ENCODE assay signal across 18 mouse cellular contexts in the genomic region with DNA sequence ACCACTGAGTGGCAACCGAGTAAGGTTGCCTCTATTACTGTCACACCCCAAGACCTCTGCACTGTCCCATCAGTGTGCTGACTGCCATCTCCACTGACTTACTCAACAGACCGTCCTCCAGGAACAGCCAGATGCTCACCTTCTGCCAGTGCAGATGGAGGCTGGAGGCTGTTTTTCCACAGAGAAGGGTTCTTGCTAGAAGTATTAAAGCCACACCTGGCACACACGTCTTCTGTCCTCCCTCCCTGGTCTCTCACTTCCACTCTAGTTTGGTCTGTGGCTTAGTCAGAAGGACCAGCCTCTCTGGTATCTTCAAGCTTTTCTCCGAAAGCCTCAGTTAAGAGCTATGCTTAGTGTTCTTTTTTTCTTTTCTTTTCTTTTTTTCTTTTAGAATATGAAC.
DNase-seq lines count a peak whose midpoint lies in the region; ATAC-seq and TF ChIP-seq lines count a peak whose summit lies in the region.
"Had no signal": no experiment of that assay in that cellular context is flagged by ENCODE, and none has a peak within 500 bp of the region (broad histone marks: within the 10 kb centered on the region; RNA-seq: fewer than 3 reads in every experiment).

No protein-coding gene starts in this region.

- H3K9me3 ChIP-seq in heart, embryonic 12.5 days (replicated peaks): peaks cover 21% of the 10 kb centered on the region
- peaks cover 8% of the 10 kb centered on the region for H3K9me3 ChIP-seq in heart, embryonic 16.5 days (replicated peaks; ENCODE audit: control insufficient read depth, low read length)
- H3K9me3 ChIP-seq in CH12.LX (replicated peaks; ENCODE audit: low read length): peaks cover 17% of the 10 kb centered on the region
- H3K9me3 ChIP-seq: embryonic facial prominence, embryonic 15.5 days; forebrain, embryonic 15.5 days had no signal

- dilution Hi-C loops in CH12.LX (cut with MboI; ENCODE audit: extremely low pct_ligation_motif_present, extremely low pct_unique_long_range_greater_than_20kb, low sequenced_read_pairs): no loop called here

- 54% methylated on average over 4 of the region's 4 CpGs for WGBS in heart, embryonic 12.5 days
- 39% methylated on average over 4 of the region's 4 CpGs for WGBS in heart, embryonic 16.5 days
- WGBS in bone marrow, adult 2 months: 47% methylated on average over 4 of the region's 4 CpGs

- ATAC-seq in heart, embryonic 12.5 days (ENCODE audit: insufficient number of reproducible peaks, low FRiP score): no peak
- ATAC-seq in heart, embryonic 16.5 days (replicated peaks; ENCODE audit: extremely low read depth, insufficient read depth, low FRiP score): no peak
- ATAC-seq: forebrain, embryonic 15.5 days; hindbrain, postnatal 0 days had no signal

- DNase-seq in heart, adult 9 months (ENCODE audit: low spot score in 2 of 2): no peak
- no peak for DNase-seq in heart, adult 11 months
- DNase-seq in CH12.LX (ENCODE audit: extremely low read depth): peak; percentile 50
- DNase-seq in spleen, postnatal 36 days (ENCODE audit: low spot score in 2 of 2): no peak
- DNase-seq: adrenal gland, adult 8-10 months; cerebellum, adult 11-12 months; cerebellum, adult 9-11 months; cerebellum, postnatal 36 days; gastrocnemius, postnatal 10 days; kidney, adult 11 months; kidney, adult 9 months had no signal

- TF ChIP-seq RAD21 in CH12.LX (IDR thresholded peaks at IDR 0.05; ENCODE audit: low read depth, low read length): no peak

- no peaks in the 10 kb centered on the region for H3K79me2 ChIP-seq in CH12.LX (replicated peaks; ENCODE audit: control insufficient read depth, extremely low read depth, insufficient read depth, poor library complexity, severe bottlenecking)

- peak; percentile 58; the same call in 1 of the 2 replicates for TF ChIP-seq EP300 in CH12.LX (IDR thresholded peaks at IDR 0.05; ENCODE audit: low read length)

- in situ Hi-C loops in CH12.LX (cut with MboI; ENCODE audit: low pct_ligation_motif_present, low pct_unique_long_range_greater_than_20kb, low sequenced_read_pairs): loop anchor here (5.0 to 10.0 kb wide), 2 partner anchors 53 to 315 kb away; no protein-coding TSS in a partner anchor

- H3K4me1 ChIP-seq in heart, embryonic 12.5 days (replicated peaks): peaks cover 28% of the 10 kb centered on the region
- peaks cover 28% of the 10 kb centered on the region for H3K4me1 ChIP-seq in heart, embryonic 16.5 days (ENCODE audit: control insufficient read depth, insufficient read depth, low read length)
- peaks cover 3 to 33% of the 10 kb centered on the region in 2 experiments; a peak in 3 of 4 replicates for H3K4me1 ChIP-seq in CH12.LX (ENCODE audit: control insufficient read depth in 1 of 2, insufficient read depth in 2 of 2)
- H3K4me1 ChIP-seq in bone marrow, adult 2 months (ENCODE audit: control insufficient read depth, insufficient read depth, low read length): peaks cover 7% of the 10 kb centered on the region
- H3K4me1 ChIP-seq: hindbrain, embryonic 13.5 days had no signal

- no peak overlapping the region for H3K4me3 ChIP-seq in heart, embryonic 12.5 days
- H3K4me3 ChIP-seq in heart, embryonic 16.5 days (ENCODE audit: low read length): no peak overlapping the region
- peak overlapping the region in 1 of 3 experiments; percentile 8 for H3K4me3 ChIP-seq in CH12.LX (replicated peaks in 1 of 3; ENCODE audit: low read depth in 2 of 3, low read length in 2 of 3, poor library complexity in 1 of 3)
- no peak overlapping the region for H3K4me3 ChIP-seq in bone marrow, adult 2 months (replicated peaks; ENCODE audit: control insufficient read depth, low read depth, low read length)
- H3K4me3 ChIP-seq: embryonic facial prominence, embryonic 15.5 days; forebrain, embryonic 15.5 days; hindbrain, embryonic 13.5 days had no signal

- H3K9ac ChIP-seq in heart, embryonic 12.5 days: no peak overlapping the region
- no peak overlapping the region for H3K9ac ChIP-seq in heart, embryonic 16.5 days (ENCODE audit: low read length)
- H3K9ac ChIP-seq in CH12.LX (ENCODE audit: insufficient read depth, low read depth): peak overlapping the region; percentile 20
- H3K9ac ChIP-seq: embryonic facial prominence, embryonic 15.5 days; forebrain, embryonic 15.5 days; hindbrain, embryonic 13.5 days had no signal

- H3K27me3 ChIP-seq in heart, embryonic 12.5 days (replicated peaks): no peaks in the 10 kb centered on the region
- H3K27me3 ChIP-seq in heart, embryonic 16.5 days (ENCODE audit: control insufficient read depth, insufficient read depth, low read length): no peaks in the 10 kb centered on the region
- no peaks in the 10 kb centered on the region for H3K27me3 ChIP-seq in CH12.LX (replicated peaks)
- H3K27me3 ChIP-seq: embryonic facial prominence, embryonic 15.5 days; forebrain, embryonic 15.5 days had no signal

- no peak for TF ChIP-seq CTCF in CH12.LX (conservative IDR thresholded peaks at IDR 0.05 in 1 of 2, IDR thresholded peaks at IDR 0.05 in 1 of 2; ENCODE audit: low read depth in 2 of 2, low read length in 2 of 2)
- TF ChIP-seq CTCF in bone marrow, adult 2 months (IDR thresholded peaks at IDR 0.05; ENCODE audit: control insufficient read depth, insufficient read depth, low read length): no peak

- H3K36me3 ChIP-seq in heart, embryonic 12.5 days: no peaks in the 10 kb centered on the region
- no peaks in the 10 kb centered on the region for H3K36me3 ChIP-seq in heart, embryonic 16.5 days (ENCODE audit: control insufficient read depth, insufficient read depth)
- no peaks in the 10 kb centered on the region for H3K36me3 ChIP-seq in CH12.LX (replicated peaks in 1 of 2; ENCODE audit: control insufficient read depth in 1 of 2, insufficient read depth in 1 of 2, low read length in 1 of 2)
- H3K36me3 ChIP-seq: embryonic facial prominence, embryonic 15.5 days; forebrain, embryonic 15.5 days; hindbrain, embryonic 13.5 days had no signal

- H3K4me2 ChIP-seq in heart, embryonic 12.5 days: 0 out of 2 replicates have a peak overlapping the region, but pooled peaks have one; percentile 5
- peak overlapping the region; percentile 3; the same call in 1 of the 2 replicates for H3K4me2 ChIP-seq in heart, embryonic 16.5 days (ENCODE audit: low read depth, low read length)
- H3K4me2 ChIP-seq in CH12.LX (ENCODE audit: insufficient read depth, low read depth, poor library complexity, severe bottlenecking): peak overlapping the region; percentile 68
- H3K4me2 ChIP-seq: embryonic facial prominence, embryonic 15.5 days; forebrain, embryonic 15.5 days; hindbrain, embryonic 13.5 days had no signal

- peak overlapping the region; percentile 37; the same call in 1 of the 2 replicates for H3K27ac ChIP-seq in heart, embryonic 12.5 days (ENCODE audit: poor library complexity, severe bottlenecking)
- H3K27ac ChIP-seq in heart, embryonic 16.5 days (ENCODE audit: low read length): peak overlapping the region; percentile 38
- peak overlapping the region; percentile 66 for H3K27ac ChIP-seq in CH12.LX (ENCODE audit: insufficient read depth, low read depth)
- peak overlapping the region; percentile 53 for H3K27ac ChIP-seq in bone marrow, adult 2 months (ENCODE audit: control insufficient read depth, insufficient read depth, low read depth, low read length, poor library complexity)
- H3K27ac ChIP-seq: forebrain, embryonic 15.5 days; hindbrain, embryonic 13.5 days; hindbrain, postnatal 0 days had no signal

- TF ChIP-seq POLR2A in CH12.LX (IDR thresholded peaks at IDR 0.05; ENCODE audit: low read depth, low read length): 0 out of 2 replicates have a peak, but pooled peaks have one; percentile 24
- TF ChIP-seq POLR2A in bone marrow, adult 2 months (IDR thresholded peaks at IDR 0.05; ENCODE audit: borderline replicate concordance, control insufficient read depth, low read depth, low read length): no peak

TF ChIP-seq in CH12.LX, 34 proteins besides CTCF, POLR2A, EP300 and RAD21:
- TF ChIP-seq MYC (IDR thresholded peaks at IDR 0.05; ENCODE audit: low read depth, low read length): 0 out of 2 replicates have a peak, but pooled peaks have one; percentile 21
- TF ChIP-seq KAT2A (IDR thresholded peaks at IDR 0.05; ENCODE audit: insufficient replicate concordance, low read length): no peak
- TF ChIP-seq TCF12 (IDR thresholded peaks at IDR 0.05; ENCODE audit: low read depth, low read length): peak; percentile 72

Comparison
In these comparisons a context has a peak if more than half of its experiments do, and no peak if none do; other contexts are left out.
1. H3K4me2 ChIP-seq: peak in every context shown above with its lines; median percentile 68 in CH12.LX; 5 in heart, embryonic 12.5 days; 3 in heart, embryonic 16.5 days.